Mouse (Mus musculus) left cerebral cortex, adult 8-10 months (tissue): Measurements from ENCODE around the gene Cars. TPM values are rescaled to one million over a fixed set of nuclear protein-coding genes. Genes with fewer than 3 reads are reported as not detected.
"Not testable (repeated sequence)": the region's sequence is repeated elsewhere in the genome, so short reads cannot be mapped to it uniquely, and the experiment has no call there.

Source experiments
- DNase-seq, 2 experiments: peaks; one replicate each; pipeline ENCODE4 v3.0.0; 2022; ENCODE audit warnings: low spot score in 2 of 2
- total RNA-seq, 4 experiments: library from RNA; stranded (reverse); gene quantifications; 2 replicates each; pipeline ENCODE4 v1.2.4; 2022

The Cars gene
- total RNA-seq, 4 experiments from 2014 or later = 50.1 to 58.2 (median 54.2) TPM

- no peak for DNase-seq
Observed at GRCm38 (mm10) chr7:143587586-143587985, 12.3 kb downstream of the Cars start.

DNA sequence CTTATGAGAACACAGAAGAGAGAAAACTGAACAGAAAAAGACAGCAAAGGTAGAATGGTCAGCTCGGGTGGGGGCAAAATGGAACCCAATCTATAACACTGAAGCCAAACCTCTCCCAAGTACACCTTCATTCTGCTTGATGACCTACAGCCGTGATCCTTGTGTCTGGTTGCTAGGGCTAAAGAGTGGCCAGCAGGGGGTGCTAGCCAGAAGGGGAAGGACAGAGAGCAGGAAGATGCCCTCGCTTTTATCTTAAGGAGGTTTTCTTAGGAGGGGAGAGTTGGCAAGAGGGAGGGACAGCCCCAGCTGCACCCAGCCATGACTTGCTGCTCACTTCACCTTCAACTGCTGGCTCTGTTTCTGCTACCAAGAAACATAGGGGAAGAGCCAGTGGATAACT, 15.9 kb downstream of the Cars start:
- DNase-seq = no peak

DNA sequence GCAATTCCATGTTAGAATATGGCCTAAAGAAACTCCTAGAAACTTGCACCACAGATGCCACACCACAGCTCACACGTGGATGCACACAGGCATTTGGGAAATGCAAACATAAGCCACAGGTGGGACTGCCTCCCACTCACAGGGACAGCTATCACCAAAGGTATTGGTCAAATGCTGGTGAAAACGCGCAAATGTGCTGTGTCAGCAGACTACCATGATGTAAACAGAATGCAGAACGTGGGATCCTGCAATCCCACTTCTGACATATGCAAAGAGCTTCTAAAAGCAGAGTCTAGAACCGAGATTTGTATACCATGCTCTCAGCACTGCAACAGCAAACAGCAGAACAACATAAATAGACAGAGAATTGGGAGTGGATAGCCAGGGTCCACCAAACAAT, 16.9 kb downstream of the Cars start:
- no peak for DNase-seq

DNA sequence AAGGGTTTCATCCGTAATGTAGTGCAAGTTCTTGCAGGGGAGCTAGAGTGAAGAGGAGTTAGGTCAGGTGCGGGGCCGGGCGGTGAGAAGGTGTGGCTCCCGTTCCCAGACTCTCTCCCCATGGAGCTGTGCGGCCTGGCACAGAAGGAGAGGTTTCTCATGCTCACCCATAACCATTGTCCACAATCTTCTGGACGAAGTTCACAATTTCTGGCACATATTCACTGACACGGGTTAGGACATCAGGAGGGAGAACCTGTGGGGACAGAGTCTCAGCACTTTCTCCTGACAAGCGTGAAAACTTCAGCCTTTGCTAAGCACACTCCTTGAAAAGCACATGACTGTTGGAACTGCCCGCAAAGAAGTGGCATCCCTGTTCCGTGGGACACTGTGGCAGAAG, 24.1 kb downstream of the Cars start:
- no peak for DNase-seq

GRCm38 (mm10) chr7:143565648-143566039, 34.2 kb downstream of the Cars start:
- DNase-seq = no peak

GRCm38 (mm10) chr7:143565015-143565647, 34.8 kb downstream of the Cars start:
- no peak for DNase-seq

- DNase-seq = no peak
Observed at GRCm38 (mm10) chr7:143563787-143564186, 36.1 kb downstream of the Cars start.

DNA sequence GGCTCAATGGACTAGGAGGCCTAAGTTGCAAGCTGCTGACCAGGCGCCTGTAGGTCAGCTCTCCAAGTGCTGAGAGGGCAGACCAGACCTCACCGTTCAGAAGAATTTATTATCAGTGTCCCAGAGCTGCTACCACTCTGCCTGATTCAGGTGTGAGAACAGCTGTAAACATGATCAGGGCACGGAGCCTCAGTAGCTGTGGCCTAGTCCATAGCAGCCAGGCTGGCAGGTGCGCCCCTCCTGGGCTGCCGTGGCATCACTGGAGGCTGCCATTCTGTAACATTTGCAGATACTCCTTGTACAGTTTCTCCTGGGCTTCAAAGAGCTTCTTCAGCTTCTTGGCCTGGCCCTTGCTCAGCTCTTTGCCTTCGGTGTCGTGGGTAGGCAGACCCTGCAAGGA, 42.3 kb downstream of the Cars start:
- no peak for DNase-seq

- DNase-seq = peak in 1 of 2 experiments; percentile 18
Observed at GRCm38 (mm10) chr7:143556964-143557610, 42.8 kb downstream of the Cars start.

GRCm38 (mm10) chr7:143549588-143550220, 50.2 kb downstream of the Cars start:
- no peak for DNase-seq

- DNase-seq = peak; percentile 99 to 100
Observed at GRCm38 (mm10) chr7:143548976-143549457, 50.9 kb downstream of the Cars start, which contains the start of gene Nap1l4. Nap1l4 (minus strand) TSS chr7:143549106.

DNA sequence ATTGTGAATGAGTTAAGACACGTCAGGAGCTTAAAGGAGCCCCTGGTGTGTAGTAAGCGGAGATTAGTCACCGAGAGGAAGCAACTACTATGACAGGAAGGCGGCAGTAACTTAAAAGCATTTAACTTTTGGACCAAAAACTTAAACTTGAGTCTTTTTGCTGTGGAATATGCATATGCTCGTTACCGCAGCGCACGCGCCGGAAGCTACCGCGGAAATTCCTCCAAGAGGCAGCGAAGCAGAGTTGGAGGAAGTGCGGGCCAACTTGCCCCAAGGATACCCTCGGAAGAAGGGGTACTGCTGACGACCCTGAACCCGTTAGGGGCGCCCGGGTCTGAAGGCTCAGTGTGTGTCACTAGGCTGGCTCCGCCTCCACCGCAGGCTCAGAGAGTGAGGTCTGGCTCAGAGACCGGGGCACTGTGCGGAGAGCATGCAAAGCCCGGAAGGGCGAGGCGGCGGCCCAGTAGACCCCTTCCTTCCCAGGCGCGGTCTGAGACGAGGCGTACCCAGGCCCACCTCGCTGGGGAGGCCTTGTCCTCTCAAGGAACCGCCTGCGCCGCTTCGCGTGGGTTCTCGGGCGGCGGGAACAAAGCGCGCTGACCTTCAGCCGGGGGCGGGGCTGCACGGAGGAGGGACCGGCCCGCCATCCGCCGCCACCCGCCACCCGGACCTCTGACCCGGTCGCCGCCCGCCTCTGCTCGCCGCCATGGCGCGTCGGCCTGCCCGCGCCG, 51.5 kb downstream of the Cars start:
- DNase-seq = no peak

DNA sequence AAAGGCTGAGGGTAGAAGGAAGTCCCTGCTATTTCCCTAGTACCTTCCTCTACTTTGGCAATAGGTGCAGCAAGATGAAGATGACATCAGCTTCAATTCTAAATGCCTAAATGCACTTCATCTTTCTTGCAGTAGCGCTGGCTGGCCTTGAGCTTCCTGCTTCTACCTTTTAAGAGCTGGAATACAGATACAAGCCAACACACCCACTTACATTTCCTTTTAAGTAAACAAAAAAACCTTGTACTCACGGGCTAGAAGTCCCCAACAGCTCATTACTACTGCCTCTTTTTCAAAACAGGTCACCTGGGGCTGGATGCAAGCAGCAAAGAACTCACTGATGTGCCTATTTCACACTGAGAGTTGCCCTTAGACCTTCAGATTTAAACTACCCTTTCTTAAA, 53.3 kb downstream of the Cars start:
- no peak for DNase-seq

GRCm38 (mm10) chr7:143544368-143544767, 55.5 kb downstream of the Cars start:
- DNase-seq = no peak

- no peak for DNase-seq
Observed at GRCm38 (mm10) chr7:143538671-143539070, 61.2 kb downstream of the Cars start.

- DNase-seq = not testable (repeated sequence)
Observed at GRCm38 (mm10) chr7:143538229-143538628, 61.7 kb downstream of the Cars start.

DNA sequence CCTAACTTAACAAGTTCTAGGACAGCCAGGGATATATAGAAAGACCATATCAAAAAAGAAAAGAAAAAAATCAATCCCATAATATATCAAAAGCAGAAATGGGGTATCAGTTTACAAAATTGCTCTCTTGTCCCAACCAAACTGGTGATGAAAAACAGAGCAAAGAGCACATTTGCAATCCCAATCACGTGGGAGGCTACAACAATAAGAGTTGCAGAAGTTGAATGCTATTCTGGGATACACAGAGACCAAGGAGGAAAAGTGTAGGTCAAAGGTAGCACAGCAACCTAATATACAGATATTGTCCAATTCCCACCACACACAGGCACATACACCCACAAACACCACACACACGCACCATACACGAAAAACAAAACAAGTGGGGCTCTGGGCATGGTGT, 63.6 kb downstream of the Cars start:
- no peak for DNase-seq

GRCm38 (mm10) chr7:143533284-143533683, 66.6 kb downstream of the Cars start:
- no peak for DNase-seq

- no peak for DNase-seq
Observed at GRCm38 (mm10) chr7:143532410-143532809, 67.5 kb downstream of the Cars start.

DNA sequence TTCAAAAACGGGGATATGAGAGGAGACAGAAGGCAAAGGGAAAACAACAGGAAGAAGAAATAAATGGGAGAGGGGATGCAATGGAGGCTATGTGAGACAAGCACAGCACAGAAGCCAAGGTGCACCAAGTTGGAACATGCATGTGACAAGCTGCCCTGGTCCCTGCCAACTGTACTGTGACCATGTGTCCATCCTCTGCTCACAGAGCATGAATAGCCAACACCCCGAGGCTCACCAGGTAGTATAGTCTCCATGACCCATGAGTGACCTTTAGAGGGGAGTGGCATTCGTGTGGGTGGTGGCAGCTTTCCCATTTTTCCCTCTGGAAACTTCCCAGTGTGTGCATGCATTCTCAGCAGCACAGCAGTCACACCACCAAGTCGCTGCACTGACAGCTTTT, 80.6 kb downstream of the Cars start:
- no peak for DNase-seq

DNA sequence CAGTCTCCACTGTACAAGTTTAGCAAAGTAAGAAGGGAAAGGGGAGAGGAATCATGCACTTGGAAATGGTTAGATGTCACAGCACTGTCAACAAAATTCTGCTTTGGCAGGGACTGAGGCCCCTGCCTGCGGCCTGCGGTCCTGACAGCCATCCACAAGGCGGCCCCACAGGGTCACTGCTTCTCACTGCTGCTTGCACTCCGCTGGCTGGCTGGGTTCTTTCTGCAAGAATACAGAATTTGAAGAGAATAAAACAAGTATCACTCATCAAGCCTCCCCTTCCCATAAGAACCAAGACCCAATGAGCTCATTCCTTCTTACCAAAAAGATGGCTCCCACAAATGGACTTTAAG, 85.5 kb downstream of the Cars start:
- DNase-seq = no peak
